Mouse (Mus musculus) layer of hippocampus, adult 8-10 months (tissue): ENCODE measurements around the gene Pbx4. TPM values are rescaled to one million over a fixed set of nuclear protein-coding genes. Genes with fewer than 3 reads are reported as not detected.

Experiments
- DNase-seq, 2 experiments: peaks; one replicate each; pipeline ENCODE4 v3.0.0; 2022; ENCODE audit warnings: low spot score in 2 of 2
- total RNA-seq, 4 experiments: library from RNA; stranded (reverse); gene quantifications; 2 replicates each; pipeline ENCODE4 v1.2.4; 2022

Pbx4 gene
- total RNA-seq, 4 experiments from 2014 or later = 15.7 to 22.4 (median 20.7) TPM

GRCm38 (mm10) chr8:69870907-69871306 lies 38.6 kb downstream of the Pbx4 start:
- DNase-seq = no peak

- peak in 1 of 2 experiments; percentile 78 for DNase-seq
Measured at GRCm38 (mm10) chr8:69874155-69874554, 41.9 kb downstream of the Pbx4 start.

GRCm38 (mm10) chr8:69874654-69875053 lies 42.4 kb downstream of the Pbx4 start:
- DNase-seq = no peak

- no peak for DNase-seq
Measured at GRCm38 (mm10) chr8:69876097-69876496, 43.8 kb downstream of the Pbx4 start.

GRCm38 (mm10) chr8:69876967-69877366 lies 44.7 kb downstream of the Pbx4 start:
- no peak for DNase-seq

GRCm38 (mm10) chr8:69877396-69877795 lies 45.1 kb downstream of the Pbx4 start:
- no peak for DNase-seq

GRCm38 (mm10) chr8:69877992-69878391 lies 45.7 kb downstream of the Pbx4 start:
- DNase-seq = no peak

- DNase-seq = no peak
Measured at GRCm38 (mm10) chr8:69879678-69880077, 47.4 kb downstream of the Pbx4 start.

- DNase-seq = no peak
Measured at GRCm38 (mm10) chr8:69880841-69881240, 48.5 kb downstream of the Pbx4 start.

- DNase-seq = no peak
Measured at GRCm38 (mm10) chr8:69881261-69881865, 49.1 kb downstream of the Pbx4 start.

GRCm38 (mm10) chr8:69882021-69882756 lies 49.9 kb downstream of the Pbx4 start:
- no peak for DNase-seq

GRCm38 (mm10) chr8:69882833-69883600 lies 50.7 kb downstream of the Pbx4 start:
- no peak for DNase-seq

- no peak for DNase-seq
Measured at GRCm38 (mm10) chr8:69884141-69884540, 51.9 kb downstream of the Pbx4 start.

GRCm38 (mm10) chr8:69887289-69888243 lies 55.3 kb downstream of the Pbx4 start, which contains the start of gene Cilp2:
Cilp2 (minus strand) TSS chr8:69887687.
- no peak for DNase-seq

- DNase-seq = no peak
Measured at GRCm38 (mm10) chr8:69888244-69888866, 56.1 kb downstream of the Pbx4 start.

GRCm38 (mm10) chr8:69888902-69889301 lies 56.6 kb downstream of the Pbx4 start:
- DNase-seq = no peak

- peak; percentile 45 to 70 for DNase-seq
Measured at GRCm38 (mm10) chr8:69890813-69891241, 58.5 kb downstream of the Pbx4 start.

- peak in 1 of 2 experiments; percentile 62 for DNase-seq
Measured at GRCm38 (mm10) chr8:69893863-69894262, 61.6 kb downstream of the Pbx4 start.

- no peak for DNase-seq
Measured at GRCm38 (mm10) chr8:69894836-69895332, 62.6 kb downstream of the Pbx4 start.

- no peak for DNase-seq
Measured at GRCm38 (mm10) chr8:69895772-69896451, 63.6 kb downstream of the Pbx4 start.
